Mouse (Mus musculus): ENCODE data around the gene Dcst2. TPM values are rescaled to one million over a fixed set of nuclear protein-coding genes. Genes with fewer than 3 reads are reported as not detected.

Gene Dcst2
- polyA plus RNA-seq, 1 experiment from 2014 or later: not detected

DNA sequence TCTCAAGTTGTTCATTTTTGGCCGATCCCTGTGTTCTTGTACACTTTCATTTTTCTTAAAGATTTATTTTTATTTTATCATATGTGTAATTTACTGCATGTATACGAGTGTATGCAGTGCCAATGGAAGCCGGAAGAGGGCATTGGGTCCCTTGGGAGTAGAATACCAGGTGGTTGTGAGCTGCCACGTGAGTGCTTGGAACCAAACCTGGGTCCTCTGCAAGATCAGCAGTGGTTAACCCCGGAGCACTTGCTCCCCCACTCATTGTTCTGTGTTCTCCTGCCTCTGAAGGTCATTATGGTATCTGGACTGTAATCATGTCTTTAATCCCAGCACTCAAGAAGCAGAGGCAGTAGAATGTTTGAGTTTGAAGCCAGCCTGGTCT, 63.4 kb downstream of the Dcst2 start:
- H3K4me1 ChIP-seq (replicated peaks): peaks cover 35% of the 10 kb centered on the region
- H3K4me3 ChIP-seq: no peak overlapping the region
- whole genome bisulfite sequencing: 87% methylated on average over 5 of the region's 5 CpGs
- ATAC-seq (ENCODE audit: insufficient number of reproducible peaks, low FRiP score): no peak
- H3K9ac ChIP-seq: no peak overlapping the region
- H3K36me3 ChIP-seq: peaks cover 51% of the 10 kb centered on the region
- H3K9me3 ChIP-seq (replicated peaks): no peaks in the 10 kb centered on the region
- no peak overlapping the region for H3K4me2 ChIP-seq
- no peak overlapping the region for H3K27ac ChIP-seq (ENCODE audit: poor library complexity, severe bottlenecking)
- H3K27me3 ChIP-seq (replicated peaks): no peaks in the 10 kb centered on the region

DNA sequence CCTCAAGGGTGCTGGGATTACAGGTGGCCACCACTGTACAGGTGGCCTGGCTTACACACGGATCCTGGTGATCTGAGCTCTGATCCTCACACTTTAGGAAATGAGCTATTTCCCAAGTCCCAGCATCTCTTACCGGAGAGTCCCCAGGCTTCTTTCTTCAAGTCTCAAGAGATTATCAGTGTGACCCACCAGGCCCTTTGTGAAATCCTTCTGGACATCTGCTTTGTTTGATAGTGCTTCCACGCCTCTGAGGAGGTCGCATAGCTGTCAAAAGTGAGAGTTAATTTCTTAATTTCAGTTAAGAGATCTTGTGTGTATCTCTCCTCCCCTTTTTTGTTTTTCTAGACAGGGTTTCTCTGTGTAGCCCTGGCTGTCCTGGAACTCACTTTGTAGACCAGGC, 64.1 kb downstream of the Dcst2 start:
- H3K36me3 ChIP-seq: peaks cover 51% of the 10 kb centered on the region
- ATAC-seq (ENCODE audit: insufficient number of reproducible peaks, low FRiP score): no peak

More for the DNA sequence above, 64.1 kb downstream of the Dcst2 start:
- Histone ChIP-seq H3K27me3 (replicated peaks) (no peaks in the 10 kb centered on the region), H3K4me3 (no peak overlapping the region), H3K27ac (ENCODE audit: poor library complexity, severe bottlenecking) (no peak overlapping the region), H3K4me2 (no peak overlapping the region), H3K4me1 (replicated peaks) (peaks cover 32% of the 10 kb centered on the region), H3K9me3 (replicated peaks) (no peaks in the 10 kb centered on the region), H3K9ac (no peak overlapping the region)
- WGBS: 72% methylated on average over 4 of the region's 4 CpGs

Other genes starting within 250 kb of the Dcst2 start
- 1.7 and 2.8 TPM in 2 replicates for gene Pklr, start 225.8 kb upstream of the Dcst2 start, polyA plus RNA-seq (2016; fragmentation: Nextera tagmentation; extraction: Ambion mirVana)
- 0.45 and 0.65 TPM in 2 replicates for gene Hcn3, start 201.8 kb upstream of the Dcst2 start, polyA plus RNA-seq (2016; fragmentation: Nextera tagmentation; extraction: Ambion mirVana)
- gene Clk2, start 197.2 kb upstream of the Dcst2 start, polyA plus RNA-seq (2016; fragmentation: Nextera tagmentation; extraction: Ambion mirVana): 24.6 and 24.8 TPM in 2 replicates
- gene Scamp3, start 184.5 kb upstream of the Dcst2 start, polyA plus RNA-seq (2016; fragmentation: Nextera tagmentation; extraction: Ambion mirVana): 88.8 and 92.5 TPM in 2 replicates
- 15.4 and 15.6 TPM in 2 replicates for gene Fam189b, start 178.8 kb upstream of the Dcst2 start, polyA plus RNA-seq (2016; fragmentation: Nextera tagmentation; extraction: Ambion mirVana)
- gene Gba, start 159.0 kb upstream of the Dcst2 start, polyA plus RNA-seq (2016; fragmentation: Nextera tagmentation; extraction: Ambion mirVana): 37.1 and 38.0 TPM in 2 replicates
- gene Thbs3, start 146.8 kb upstream of the Dcst2 start, polyA plus RNA-seq (2016; fragmentation: Nextera tagmentation; extraction: Ambion mirVana): 16.2 and 18.7 TPM in 2 replicates
- 123 and 127 TPM in 2 replicates for gene Mtx1, start 134.9 kb upstream of the Dcst2 start, polyA plus RNA-seq (2016; fragmentation: Nextera tagmentation; extraction: Ambion mirVana)
- gene Muc1, start 132.9 kb upstream of the Dcst2 start, polyA plus RNA-seq (2016; fragmentation: Nextera tagmentation; extraction: Ambion mirVana): 0.48 TPM in 1 of 2 replicates, not detected in the other
- gene Krtcap2, start 116.0 kb upstream of the Dcst2 start, polyA plus RNA-seq (2016; fragmentation: Nextera tagmentation; extraction: Ambion mirVana): 243 and 262 TPM in 2 replicates
- gene Trim46, start 115.7 kb upstream of the Dcst2 start, polyA plus RNA-seq (2016; fragmentation: Nextera tagmentation; extraction: Ambion mirVana): 0.89 and 1.1 TPM in 2 replicates
- 65.1 and 79.2 TPM in 2 replicates for gene Dpm3, start 102.6 kb upstream of the Dcst2 start, polyA plus RNA-seq (2016; fragmentation: Nextera tagmentation; extraction: Ambion mirVana)
- 40.9 and 42.9 TPM in 2 replicates for gene Slc50a1, start 91.4 kb upstream of the Dcst2 start, polyA plus RNA-seq (2016; fragmentation: Nextera tagmentation; extraction: Ambion mirVana)
- 27.0 and 31.0 TPM in 2 replicates for gene Efna1, start 80.8 kb upstream of the Dcst2 start, polyA plus RNA-seq (2016; fragmentation: Nextera tagmentation; extraction: Ambion mirVana)
- gene Efna3, start 39.0 kb upstream of the Dcst2 start, polyA plus RNA-seq (2016; fragmentation: Nextera tagmentation; extraction: Ambion mirVana): 1.3 TPM in 2 replicates
- 8.7 and 10.6 TPM in 2 replicates for gene Efna4, start 23.9 kb upstream of the Dcst2 start, polyA plus RNA-seq (2016; fragmentation: Nextera tagmentation; extraction: Ambion mirVana)
- 47.2 and 55.5 TPM in 2 replicates for gene Adam15, start 12.0 kb upstream of the Dcst2 start, polyA plus RNA-seq (2016; fragmentation: Nextera tagmentation; extraction: Ambion mirVana)
- 0.09 TPM in 1 of 2 replicates, not detected in the other for gene Dcst1, start 3.3 kb downstream of the Dcst2 start, polyA plus RNA-seq (2016; fragmentation: Nextera tagmentation; extraction: Ambion mirVana)
- gene Zbtb7b, start 32.8 kb downstream of the Dcst2 start, polyA plus RNA-seq (2016; fragmentation: Nextera tagmentation; extraction: Ambion mirVana): 1.6 and 1.8 TPM in 2 replicates
- 0.54 TPM in 1 of 2 replicates, not detected in the other for gene Lenep, start 40.8 kb downstream of the Dcst2 start, polyA plus RNA-seq (2016; fragmentation: Nextera tagmentation; extraction: Ambion mirVana)
- gene Flad1, start 49.9 kb downstream of the Dcst2 start, polyA plus RNA-seq (2016; fragmentation: Nextera tagmentation; extraction: Ambion mirVana): 31.7 and 32.5 TPM in 2 replicates
- 355 and 356 TPM in 2 replicates for gene Cks1b, start 56.4 kb downstream of the Dcst2 start, polyA plus RNA-seq (2016; fragmentation: Nextera tagmentation; extraction: Ambion mirVana)
- gene Shc1, start 56.5 kb downstream of the Dcst2 start, polyA plus RNA-seq (2016; fragmentation: Nextera tagmentation; extraction: Ambion mirVana): 76.2 and 78.1 TPM in 2 replicates
- 36.1 and 37.5 TPM in 2 replicates for gene Pygo2, start 68.2 kb downstream of the Dcst2 start, polyA plus RNA-seq (2016; fragmentation: Nextera tagmentation; extraction: Ambion mirVana)
- 67.5 and 71.6 TPM in 2 replicates for gene Pbxip1, start 74.7 kb downstream of the Dcst2 start, polyA plus RNA-seq (2016; fragmentation: Nextera tagmentation; extraction: Ambion mirVana)
- 46.8 and 51.0 TPM in 2 replicates for gene Pmvk, start 92.6 kb downstream of the Dcst2 start, polyA plus RNA-seq (2016; fragmentation: Nextera tagmentation; extraction: Ambion mirVana)
- gene Kcnn3, start 158.2 kb downstream of the Dcst2 start, polyA plus RNA-seq (2016; fragmentation: Nextera tagmentation; extraction: Ambion mirVana): 1.4 and 1.5 TPM in 2 replicates